Mouse (Mus musculus) liver, embryonic 14.5 days (tissue): ENCODE results near the gene Zfp637. TPM values are rescaled to one million over a fixed set of nuclear protein-coding genes. Genes with fewer than 3 reads are reported as not detected.

Experiments
- ATAC-seq: fragments of 200-750 bp; cut with Nextera tagmentation; 2 replicates; pipeline ENCODE4 v1.8.0; 2017; ENCODE audit warnings: moderate number of reproducible peaks, mild to moderate bottlenecking, moderate library complexity; ENCODE audit not compliant: insufficient read depth
- DNase-seq, 3 experiments: peaks; one replicate each; pipeline ENCODE4 v3.0.0-alpha.2; 2012 to 2013; ENCODE audit warnings: low read depth in 3 of 3, low spot score in 3 of 3
- H3K27ac ChIP-seq: fragments of 300-500 bp; sonication (generic); 2 replicates; pipeline ENCODE4 v1.5.1; 2014; ENCODE audit warnings: moderate library complexity, mild to moderate bottlenecking, control low read depth, inconsistent platforms
- H3K27me3 ChIP-seq: fragments of 300-500 bp; sonication (generic); 2 replicates; pipeline ENCODE4 v1.6.1; 2014; ENCODE audit warnings: mild to moderate bottlenecking, low read length, moderate library complexity; ENCODE audit not compliant: control insufficient read depth, insufficient read depth
- H3K36me3 ChIP-seq: fragments of 300-500 bp; sonication (generic); replicated peaks from 2 replicates; pipeline ENCODE4 v1.6.1; 2014; ENCODE audit warnings: low read depth; ENCODE audit not compliant: control insufficient read depth, insufficient read depth
- H3K4me1 ChIP-seq, 2 experiments: fragments of 200-500 bp in 1 of 2; fragments of 300-500 bp in 1 of 2; sonication (generic) in 1 of 2; replicated peaks; 2 replicates each; pipeline ENCODE4 v1.6.1; 2012 to 2014; ENCODE audit warnings: antibody characterized with exemption in 1 of 2, inconsistent platforms in 1 of 2, low read length in 1 of 2; ENCODE audit not compliant: control insufficient read depth in 2 of 2, insufficient read depth in 2 of 2
- H3K4me2 ChIP-seq: fragments of 300-500 bp; sonication (generic); 2 replicates; pipeline ENCODE4 v1.6.1; 2014; ENCODE audit warnings: low read depth, mild to moderate bottlenecking, control low read depth, moderate library complexity
- H3K4me3 ChIP-seq, 2 experiments: fragments of 200-500 bp in 1 of 2; fragments of 300-500 bp in 1 of 2; sonication (generic) in 1 of 2; 2 replicates each; pipeline ENCODE4 v1.5.1; 2012 to 2014; ENCODE audit warnings: low read depth in 2 of 2, low read length in 2 of 2, mild to moderate bottlenecking in 2 of 2, control low read depth in 1 of 2, inconsistent platforms in 1 of 2, moderate library complexity in 1 of 2; ENCODE audit not compliant: insufficient read depth in 1 of 2
- H3K9ac ChIP-seq: fragments of 300-500 bp; sonication (generic); replicated peaks from 2 replicates; pipeline ENCODE4 v1.6.1; 2014; ENCODE audit warnings: mild to moderate bottlenecking, control low read depth, moderate library complexity
- H3K9me3 ChIP-seq: fragments of 300-500 bp; sonication (generic); 2 replicates; pipeline ENCODE4 v1.6.1; 2016; ENCODE audit warnings: low read length, mixed read lengths; ENCODE audit not compliant: control insufficient read depth
- CTCF ChIP-seq: IDR thresholded peaks from 2 replicates; pipeline ENCODE4 v1.5.1; 2016; ENCODE audit warnings: antibody characterized with exemption, low read depth, control low read depth
- EP300 ChIP-seq: IDR thresholded peaks from 2 replicates; pipeline ENCODE4 v1.6.1; 2016; ENCODE audit warnings: antibody characterized with exemption, low read depth
- WGBS: fragments of 180-500 bp; shearing (Covaris S2); extraction: QIAGEN DNeasy Blood & Tissue Kit; methylation state at CpG from one replicate; pipeline ENCODE4 v1.1.7; 2014; ENCODE audit not compliant: insufficient replicate concordance; 5-methylcytosine and 5-hydroxymethylcytosine counted together
- polyA plus RNA-seq, 2 experiments: library from polyadenylated mRNA; depleted of rRNA in 1 of 2; stranded (reverse) in 1 of 2; unstranded in 1 of 2; fragments of >200 nt; fragmentation: Nextera tagmentation in 1 of 2; extraction: Ambion mirVana in 1 of 2; gene quantifications; 2 replicates each; pipeline versions ENCODE4 v1.2.1 to v1.2.3; 2012 to 2014

The Zfp637 gene
- polyA plus RNA-seq, 2 experiments = 15.0 to 30.3 TPM

DNA sequence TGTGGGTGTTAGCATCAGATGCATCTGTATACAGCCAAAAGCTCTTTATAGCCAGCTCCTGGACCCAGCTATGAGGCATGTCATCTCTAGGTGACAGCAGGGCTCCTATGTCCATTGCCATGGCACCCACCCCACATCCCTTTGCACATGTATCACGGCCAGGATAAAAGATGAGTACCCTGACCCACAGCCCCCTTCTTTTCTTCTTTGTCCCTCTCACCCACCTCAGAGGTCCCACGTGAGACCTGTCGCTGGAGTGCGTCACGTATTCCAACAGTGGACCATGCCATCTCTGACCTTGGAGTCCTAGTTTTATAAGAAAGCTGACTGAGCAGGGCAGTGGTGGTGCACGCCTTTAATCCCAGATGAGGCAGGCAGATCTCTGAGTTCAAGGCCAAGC, 31.2 kb upstream of the Zfp637 start:
- Histone ChIP-seq H3K4me3 (no peak overlapping the region), H3K9me3 (no peaks in the 10 kb centered on the region), H3K9ac (no peak overlapping the region), H3K27me3 (no peaks in the 10 kb centered on the region), H3K36me3 (no peaks in the 10 kb centered on the region), H3K4me2 (no peak overlapping the region), H3K4me1 (no peaks in the 10 kb centered on the region; a peak in 1 of 4 replicates), H3K27ac (no peak overlapping the region)
- TF ChIP-seq EP300 = no peak
- no peak for TF ChIP-seq CTCF
- ATAC-seq = no peak
- no peak for DNase-seq
- 71% methylated on average over 6 of the region's 6 CpGs for WGBS

DNA sequence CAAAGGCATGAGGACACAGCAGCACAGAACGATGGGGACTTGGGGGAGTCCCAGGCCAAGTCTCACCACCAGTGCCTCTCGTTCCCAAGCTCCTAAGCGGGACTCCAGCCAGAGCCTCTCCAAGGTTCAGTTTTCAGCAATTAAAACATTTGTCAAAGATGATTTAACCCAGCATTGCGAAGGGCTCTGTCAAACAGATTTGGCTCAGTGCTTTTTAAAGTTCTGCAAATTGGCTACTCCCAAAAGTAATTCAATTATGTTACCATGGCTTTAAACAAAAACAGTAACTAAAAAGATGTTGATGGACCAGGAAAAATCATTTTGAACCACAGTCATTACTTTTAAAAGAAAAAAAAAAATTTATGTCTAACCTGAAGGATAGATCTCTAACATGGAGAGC, 30.3 kb upstream of the Zfp637 start:
- Histone ChIP-seq H3K9ac (no peak overlapping the region), H3K36me3 (no peaks in the 10 kb centered on the region), H3K27ac (no peak overlapping the region), H3K4me3 (no peak overlapping the region), H3K9me3 (no peaks in the 10 kb centered on the region), H3K4me2 (no peak overlapping the region), H3K4me1 (no peaks in the 10 kb centered on the region; a peak in 1 of 4 replicates), H3K27me3 (no peaks in the 10 kb centered on the region)
- ATAC-seq = no peak
- no peak for DNase-seq
- TF ChIP-seq EP300 (no peak), CTCF (no peak)
- WGBS = 56% methylated on average over 4 of the region's 4 CpGs

DNA sequence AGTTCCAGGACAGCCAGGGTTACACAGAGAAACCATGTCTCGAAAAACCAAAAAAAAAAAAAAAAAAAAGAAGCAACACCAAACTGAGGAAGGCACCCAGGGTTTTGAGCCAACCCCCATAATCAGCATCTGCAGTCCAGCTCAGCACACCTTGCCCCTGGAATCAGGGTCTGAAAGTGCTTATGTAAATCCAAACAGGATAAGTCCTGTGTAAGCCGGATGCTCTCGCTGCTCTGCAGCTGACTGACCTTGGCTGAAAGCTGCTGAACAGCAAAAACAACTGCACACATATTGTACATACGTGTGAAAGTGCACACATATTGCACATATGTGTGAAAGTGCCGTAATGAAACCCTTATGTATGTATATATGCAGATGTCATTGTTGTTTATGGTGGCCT, 29.7 kb upstream of the Zfp637 start:
- WGBS = 62% methylated on average over 5 of the region's 5 CpGs
- Histone ChIP-seq H3K36me3 (no peaks in the 10 kb centered on the region), H3K4me1 (no peaks in the 10 kb centered on the region; a peak in 1 of 4 replicates), H3K27ac (no peak overlapping the region), H3K4me2 (no peak overlapping the region), H3K4me3 (no peak overlapping the region), H3K9me3 (no peaks in the 10 kb centered on the region), H3K27me3 (no peaks in the 10 kb centered on the region), H3K9ac (no peak overlapping the region)
- ATAC-seq (no peak), DNase-seq (no peak)
- TF ChIP-seq CTCF (no peak), EP300 (no peak)

DNA sequence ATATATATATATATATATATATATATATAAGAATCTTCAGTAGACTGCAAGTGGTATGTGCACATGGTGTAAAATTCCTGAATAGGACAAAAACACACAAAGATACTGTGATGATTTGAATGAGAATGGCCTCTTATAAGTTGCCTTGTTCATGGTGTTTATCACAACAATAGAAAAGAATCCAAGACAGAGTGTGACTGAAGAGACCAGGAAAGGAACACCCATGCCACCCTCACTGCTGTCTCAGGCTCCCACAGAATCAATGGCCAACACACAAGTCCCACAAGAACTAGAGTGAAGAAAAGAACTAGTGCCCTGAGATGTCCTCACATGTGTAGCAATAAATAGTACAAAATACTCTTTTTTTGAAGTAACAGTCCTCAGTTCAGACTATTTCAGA, 26.3 kb upstream of the Zfp637 start:
- ATAC-seq (no peak), DNase-seq (no peak)
- H3K4me1 ChIP-seq = no peaks in the 10 kb centered on the region; a peak in 1 of 4 replicates
- no peak overlapping the region for H3K4me3 ChIP-seq
- H3K36me3 ChIP-seq = no peaks in the 10 kb centered on the region
- H3K27me3 ChIP-seq = no peaks in the 10 kb centered on the region
- no peak overlapping the region for H3K4me2 ChIP-seq
- no peak overlapping the region for H3K9ac ChIP-seq
- TF ChIP-seq CTCF = no peak
- TF ChIP-seq EP300 = no peak
- no peak overlapping the region for H3K27ac ChIP-seq
- no peaks in the 10 kb centered on the region for H3K9me3 ChIP-seq

DNA sequence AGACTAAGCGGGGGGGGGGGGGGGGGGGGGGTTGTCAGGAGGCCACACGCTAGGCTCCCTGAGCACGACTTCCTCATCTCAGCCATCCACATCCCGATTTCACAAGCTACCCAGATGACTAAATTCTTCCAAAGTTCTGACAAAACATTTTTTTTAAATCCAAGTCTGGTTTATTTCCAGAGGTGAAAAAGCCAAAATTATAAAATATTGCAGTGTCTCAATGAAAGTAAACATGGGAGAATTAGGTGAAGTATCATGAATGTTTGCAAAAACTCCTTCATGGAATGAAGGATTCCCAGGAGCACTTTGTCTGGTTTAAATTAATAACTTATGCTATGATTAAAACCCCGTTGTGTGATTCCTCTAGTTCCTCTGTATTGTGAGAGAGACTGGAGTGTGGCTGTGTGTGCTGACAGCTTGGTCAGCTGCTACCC, 23.9 kb upstream of the Zfp637 start:
- Histone ChIP-seq H3K4me1 (no peaks in the 10 kb centered on the region), H3K4me3 (no peak overlapping the region), H3K27me3 (no peaks in the 10 kb centered on the region), H3K27ac (no peak overlapping the region), H3K9ac (no peak overlapping the region), H3K9me3 (no peaks in the 10 kb centered on the region), H3K36me3 (no peaks in the 10 kb centered on the region), H3K4me2 (no peak overlapping the region)
- 36% methylated on average over 5 of the region's 5 CpGs for WGBS
- no peak for TF ChIP-seq CTCF
- TF ChIP-seq EP300 = no peak
- ATAC-seq (no peak), DNase-seq (no peak)
